Mouse (Mus musculus) embryonic facial prominence, embryonic 15.5 days (tissue): ENCODE results near the gene H2al1a. TPM values are rescaled to one million over a fixed set of nuclear protein-coding genes. Genes with fewer than 3 reads are reported as not detected.
"Not testable (repeated sequence)": the region's sequence is repeated elsewhere in the genome, so short reads cannot be mapped to it uniquely, and the experiment has no call there.

Experiments used
- ATAC-seq: fragments of 200-750 bp; cut with Nextera tagmentation; 2 replicates; pipeline ENCODE4 v1.8.0; 2017; ENCODE audit warnings: low read depth, moderate TSS enrichment; ENCODE audit not compliant: insufficient number of reproducible peaks, low FRiP score, low TSS enrichment
- H3K27ac ChIP-seq: fragments of 300-500 bp; sonication (generic); replicated peaks from 2 replicates; pipeline ENCODE4 v1.5.1; 2015; ENCODE audit warnings: mild to moderate bottlenecking, inconsistent platforms
- H3K27me3 ChIP-seq: fragments of 300-500 bp; sonication (generic); 2 replicates; pipeline ENCODE4 v1.6.1; 2015; ENCODE audit warnings: inconsistent platforms
- H3K36me3 ChIP-seq: fragments of 300-500 bp; sonication (generic); 2 replicates; pipeline ENCODE4 v1.6.1; 2015; ENCODE audit warnings: mild to moderate bottlenecking, inconsistent platforms
- H3K4me1 ChIP-seq: fragments of 300-500 bp; sonication (generic); 2 replicates; pipeline ENCODE4 v1.6.1; 2015; ENCODE audit warnings: inconsistent platforms
- H3K4me2 ChIP-seq: fragments of 300-500 bp; sonication (generic); replicated peaks from 2 replicates; pipeline ENCODE4 v1.6.1; 2015; ENCODE audit warnings: mild to moderate bottlenecking, inconsistent platforms
- H3K4me3 ChIP-seq: fragments of 300-500 bp; sonication (generic); replicated peaks from 2 replicates; pipeline ENCODE4 v1.5.1; 2015; ENCODE audit warnings: mild to moderate bottlenecking, inconsistent platforms
- H3K9ac ChIP-seq: fragments of 300-500 bp; sonication (generic); 2 replicates; pipeline ENCODE4 v1.6.1; 2015; ENCODE audit warnings: inconsistent platforms
- H3K9me3 ChIP-seq: fragments of 300-500 bp; sonication (generic); replicated peaks from 2 replicates; pipeline ENCODE4 v1.6.1; 2016; ENCODE audit warnings: inconsistent platforms
- WGBS: fragments of 180-500 bp; shearing (Covaris S2); methylation state at CpG from one replicate; pipeline ENCODE4 v1.1.7; 2015; 5-methylcytosine and 5-hydroxymethylcytosine counted together
- polyA plus RNA-seq: library from polyadenylated mRNA; unstranded; fragments of >200 nt; fragmentation: Nextera tagmentation; extraction: Ambion mirVana; gene quantifications from 2 replicates; pipeline ENCODE4 v1.2.1, GENCODE M21; 2015

Gene H2al1a
- polyA plus RNA-seq, 1 experiment from 2014 or later, result not detected

GRCm38 (mm10) chrX:11288306-11288882 lies 10.7 kb upstream of the H2al1a start:
- H3K27me3 ChIP-seq, result peaks cover 8% of the 10 kb centered on the region
- no peak overlapping the region for H3K4me3 ChIP-seq
- H3K4me2 ChIP-seq, result no peak overlapping the region
- H3K9me3 ChIP-seq, result no peaks in the 10 kb centered on the region
- H3K36me3 ChIP-seq, result no peaks in the 10 kb centered on the region
- H3K9ac ChIP-seq, result no peak overlapping the region
- H3K27ac ChIP-seq, result no peak overlapping the region
- H3K4me1 ChIP-seq, result no peaks in the 10 kb centered on the region
- ATAC-seq, result no peak
- 62% methylated on average over 14 of the region's 14 CpGs for WGBS

- H3K4me3 ChIP-seq, result no peak overlapping the region
- no peak overlapping the region for H3K27ac ChIP-seq
- no peak for ATAC-seq
- H3K9me3 ChIP-seq, result no peaks in the 10 kb centered on the region
- no peak overlapping the region for H3K4me2 ChIP-seq
- WGBS, result 68% methylated on average over 4 of the region's 4 CpGs
- no peaks in the 10 kb centered on the region for H3K4me1 ChIP-seq
- no peaks in the 10 kb centered on the region for H3K36me3 ChIP-seq
- no peak overlapping the region for H3K9ac ChIP-seq
- peaks cover 8% of the 10 kb centered on the region for H3K27me3 ChIP-seq
These were observed 9.8 kb upstream of the H2al1a start for GRCm38 (mm10) chrX:11289244-11289643.

- not testable (repeated sequence) for H3K27ac ChIP-seq, H3K27me3 ChIP-seq, H3K4me1 ChIP-seq, H3K4me3 ChIP-seq, H3K9ac ChIP-seq, H3K9me3 ChIP-seq, H3K4me2 ChIP-seq, ATAC-seq, H3K36me3 ChIP-seq
- 85% methylated on average over 1 of the region's 3 CpGs for WGBS
These were observed 3.1 kb downstream of the H2al1a start, which contains the start of gene H2al1b for GRCm38 (mm10) chrX:11302132-11302531. Gene H2al1b (plus strand): TSS chrX:11302432.

GRCm38 (mm10) chrX:11305355-11305754 lies 6.3 kb downstream of the H2al1a start, which contains the start of gene H2al1c:
Gene H2al1c (plus strand): TSS chrX:11305655.
- H3K4me1 ChIP-seq, H3K4me3 ChIP-seq, ATAC-seq, H3K27ac ChIP-seq, H3K4me2 ChIP-seq, H3K9me3 ChIP-seq, H3K9ac ChIP-seq, H3K27me3 ChIP-seq, H3K36me3 ChIP-seq: not testable (repeated sequence)
- WGBS, result 82% methylated on average over 2 of the region's 6 CpGs

GRCm38 (mm10) chrX:11308524-11308923 lies 9.5 kb downstream of the H2al1a start, which contains the start of gene H2al1d:
Gene H2al1d (plus strand): TSS chrX:11308824.
- H3K4me3 ChIP-seq, H3K36me3 ChIP-seq, H3K27ac ChIP-seq, H3K4me2 ChIP-seq, H3K9ac ChIP-seq, H3K27me3 ChIP-seq, ATAC-seq, H3K4me1 ChIP-seq, H3K9me3 ChIP-seq: not testable (repeated sequence)
- WGBS, result no CpG with 5 or more reads among the region's 6 CpGs

- not testable (repeated sequence) for ATAC-seq, H3K27ac ChIP-seq, H3K4me1 ChIP-seq, H3K27me3 ChIP-seq, H3K4me2 ChIP-seq, H3K9ac ChIP-seq, H3K4me3 ChIP-seq, H3K9me3 ChIP-seq, H3K36me3 ChIP-seq
- no CpG with 5 or more reads among the region's 3 CpGs for WGBS
These were observed 12.6 kb downstream of the H2al1a start, which contains the start of gene H2al1e for GRCm38 (mm10) chrX:11311634-11312033. Gene H2al1e (plus strand): TSS chrX:11311934.

- not testable (repeated sequence) for ATAC-seq, H3K27ac ChIP-seq, H3K9me3 ChIP-seq, H3K4me1 ChIP-seq, H3K27me3 ChIP-seq, H3K4me3 ChIP-seq, H3K4me2 ChIP-seq, H3K9ac ChIP-seq, H3K36me3 ChIP-seq
- no CpG with 5 or more reads among the region's 6 CpGs for WGBS
These were observed 15.8 kb downstream of the H2al1a start, which contains the start of gene H2al1f for GRCm38 (mm10) chrX:11314858-11315257. Gene H2al1f (plus strand): TSS chrX:11315158.

- H3K9me3 ChIP-seq, H3K9ac ChIP-seq, H3K4me1 ChIP-seq, ATAC-seq, H3K4me3 ChIP-seq, H3K27ac ChIP-seq, H3K36me3 ChIP-seq, H3K27me3 ChIP-seq, H3K4me2 ChIP-seq: not testable (repeated sequence)
- WGBS, result no CpG with 5 or more reads among the region's 3 CpGs
These were observed 18.9 kb downstream of the H2al1a start, which contains the start of gene H2al1g for GRCm38 (mm10) chrX:11317956-11318355. Gene H2al1g (plus strand): TSS chrX:11318256.

- H3K36me3 ChIP-seq, H3K9me3 ChIP-seq, H3K9ac ChIP-seq, H3K4me2 ChIP-seq, H3K27ac ChIP-seq, H3K27me3 ChIP-seq, H3K4me1 ChIP-seq, H3K4me3 ChIP-seq, ATAC-seq: not testable (repeated sequence)
- WGBS, result no CpG with 5 or more reads among the region's 6 CpGs
These were observed 22.1 kb downstream of the H2al1a start, which contains the start of gene H2al1h for GRCm38 (mm10) chrX:11321192-11321591. Gene H2al1h (plus strand): TSS chrX:11321492.

- H3K27me3 ChIP-seq, H3K4me2 ChIP-seq, ATAC-seq, H3K9me3 ChIP-seq, H3K36me3 ChIP-seq, H3K4me3 ChIP-seq, H3K27ac ChIP-seq, H3K9ac ChIP-seq, H3K4me1 ChIP-seq: not testable (repeated sequence)
- WGBS, result no CpG with 5 or more reads among the region's 5 CpGs
These were observed 25.3 kb downstream of the H2al1a start, which contains the start of gene H2al1i for GRCm38 (mm10) chrX:11324359-11324758. Gene H2al1i (plus strand): TSS chrX:11324659.

- H3K36me3 ChIP-seq, H3K9me3 ChIP-seq, H3K4me1 ChIP-seq, ATAC-seq, H3K4me3 ChIP-seq, H3K27ac ChIP-seq, H3K4me2 ChIP-seq, H3K9ac ChIP-seq, H3K27me3 ChIP-seq: not testable (repeated sequence)
- 87% methylated on average over 2 of the region's 2 CpGs for WGBS
These were observed 28.5 kb downstream of the H2al1a start, which contains the start of gene H2al1j for GRCm38 (mm10) chrX:11327522-11327921. Gene H2al1j (plus strand): TSS chrX:11327822.

- 0 out of 2 replicates have a peak, but pooled peaks cover 4% of the 10 kb centered on the region for H3K4me1 ChIP-seq
- no peaks in the 10 kb centered on the region for H3K36me3 ChIP-seq
- H3K27ac ChIP-seq, result no peak overlapping the region
- no peak overlapping the region for H3K4me3 ChIP-seq
- WGBS, result 42% methylated on average over 9 of the region's 9 CpGs
- ATAC-seq, result no peak
- H3K27me3 ChIP-seq, result peaks cover 5% of the 10 kb centered on the region; the same call in 1 of the 2 replicates
- H3K9ac ChIP-seq, result no peak overlapping the region
- 0 out of 2 replicates have a peak overlapping the region, but pooled peaks have one; percentile 4 for H3K4me2 ChIP-seq
- no peaks in the 10 kb centered on the region for H3K9me3 ChIP-seq
These were observed 46.7 kb downstream of the H2al1a start for GRCm38 (mm10) chrX:11345762-11346161.
